Mouse (Mus musculus) lung, embryonic 15.5 days (tissue): ENCODE results near the gene Igf1. TPM values are rescaled to one million over a fixed set of nuclear protein-coding genes. Genes with fewer than 3 reads are reported as not detected.

Experiments used
- ATAC-seq: fragments of 200-750 bp; cut with Nextera tagmentation; 2 replicates; pipeline ENCODE4 v1.8.0; 2017; ENCODE audit warnings: moderate number of reproducible peaks, borderline replicate concordance; ENCODE audit not compliant: low FRiP score, low TSS enrichment; ENCODE audit errors: extremely low read depth
- H3K27ac ChIP-seq: fragments of 300-500 bp; sonication (generic); 2 replicates; pipeline ENCODE4 v1.5.1; 2015; ENCODE audit warnings: moderate library complexity, mild to moderate bottlenecking, inconsistent platforms
- H3K27me3 ChIP-seq: fragments of 300-500 bp; sonication (generic); 2 replicates; pipeline ENCODE4 v1.6.1; 2015; ENCODE audit warnings: inconsistent platforms
- H3K36me3 ChIP-seq: fragments of 300-500 bp; sonication (generic); 2 replicates; pipeline ENCODE4 v1.6.1; 2015; ENCODE audit warnings: inconsistent platforms
- H3K4me1 ChIP-seq: fragments of 300-500 bp; sonication (generic); 2 replicates; pipeline ENCODE4 v1.6.1; 2015; ENCODE audit warnings: inconsistent platforms
- H3K4me2 ChIP-seq: fragments of 300-500 bp; sonication (generic); 2 replicates; pipeline ENCODE4 v1.6.1; 2015; ENCODE audit warnings: inconsistent platforms, mild to moderate bottlenecking, moderate library complexity
- H3K4me3 ChIP-seq: fragments of 300-500 bp; sonication (generic); 2 replicates; pipeline ENCODE4 v1.5.1; 2015; ENCODE audit warnings: mild to moderate bottlenecking, inconsistent platforms
- H3K9ac ChIP-seq: fragments of 300-500 bp; sonication (generic); 2 replicates; pipeline ENCODE4 v1.6.1; 2015; ENCODE audit warnings: inconsistent platforms
- H3K9me3 ChIP-seq: fragments of 300-500 bp; sonication (generic); 2 replicates; pipeline ENCODE4 v1.6.1; 2016; ENCODE audit warnings: inconsistent platforms
- WGBS: fragments of 180-500 bp; shearing (Covaris S2); methylation state at CpG from one replicate; pipeline ENCODE4 v1.1.7; 2015; 5-methylcytosine and 5-hydroxymethylcytosine counted together
- polyA plus RNA-seq: library from polyadenylated mRNA; unstranded; fragments of >200 nt; fragmentation: Nextera tagmentation; extraction: Ambion mirVana; gene quantifications from 2 replicates; pipeline ENCODE4 v1.2.1, GENCODE M21; 2015

Gene Igf1
- polyA plus RNA-seq, 1 experiment from 2014 or later, result 77.1 TPM

DNA sequence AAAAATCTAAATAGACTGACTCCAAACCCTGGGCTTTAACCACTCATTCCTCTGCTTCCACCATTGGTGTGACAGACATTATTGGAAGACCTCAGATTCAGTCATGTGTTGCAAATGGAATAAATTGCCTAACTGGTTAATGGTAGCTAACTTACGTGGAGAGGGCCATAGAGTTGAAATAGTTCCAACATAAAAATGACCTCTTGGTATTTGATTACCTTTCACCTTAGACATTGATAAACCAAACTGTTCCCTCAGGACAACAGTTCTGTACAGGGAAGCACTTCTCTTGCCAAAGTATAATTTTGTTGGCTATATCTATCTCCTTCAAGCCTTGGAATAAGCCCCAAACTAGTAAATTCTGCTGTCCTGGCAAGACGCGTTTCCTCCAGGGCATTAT lies 48.1 kb downstream of the Igf1 start:
- no peak overlapping the region for H3K4me2 ChIP-seq
- no peak overlapping the region for H3K27ac ChIP-seq
- WGBS, result 81% methylated on average over 3 of the region's 3 CpGs
- H3K36me3 ChIP-seq, result no peaks in the 10 kb centered on the region
- no peaks in the 10 kb centered on the region for H3K9me3 ChIP-seq
- no peaks in the 10 kb centered on the region for H3K27me3 ChIP-seq
- H3K4me1 ChIP-seq, result peaks cover 11% of the 10 kb centered on the region; the same call in 1 of the 2 replicates
- no peak overlapping the region for H3K9ac ChIP-seq
- no peak overlapping the region for H3K4me3 ChIP-seq
- no peak for ATAC-seq

DNA sequence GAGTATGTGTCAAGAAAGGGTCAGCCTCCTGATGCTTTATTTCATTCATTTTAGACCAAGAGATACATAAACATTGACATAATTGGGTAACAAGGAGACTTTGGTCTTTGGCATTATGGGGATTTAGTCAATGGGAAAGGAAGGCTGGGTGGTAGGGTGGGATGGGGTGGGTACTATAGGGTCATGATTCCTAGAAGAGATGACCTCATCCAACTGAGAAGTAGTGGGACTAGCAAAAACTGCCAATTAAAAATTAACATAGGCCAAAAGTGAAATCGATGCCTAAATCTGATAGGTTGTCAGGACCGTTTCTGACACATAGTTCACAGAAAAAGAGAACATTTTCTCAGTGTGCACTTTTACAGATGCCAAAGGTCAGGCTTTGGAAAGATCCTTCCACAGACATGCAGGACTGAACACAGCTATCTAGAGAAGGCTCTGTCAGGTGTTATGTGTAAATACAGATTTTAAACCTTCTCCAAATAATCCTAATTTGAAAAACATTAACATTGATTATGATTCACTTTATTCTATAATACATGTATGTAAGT lies 48.8 kb downstream of the Igf1 start:
- Histone ChIP-seq H3K9ac (no peak overlapping the region), H3K4me2 (no peak overlapping the region), H3K27ac (no peak overlapping the region), H3K27me3 (no peaks in the 10 kb centered on the region), H3K36me3 (no peaks in the 10 kb centered on the region), H3K4me1 (peaks cover 11% of the 10 kb centered on the region; the same call in 1 of the 2 replicates), H3K4me3 (no peak overlapping the region), H3K9me3 (no peaks in the 10 kb centered on the region)
- WGBS, result 82% methylated on average over 2 of the region's 2 CpGs
- no peak for ATAC-seq

DNA sequence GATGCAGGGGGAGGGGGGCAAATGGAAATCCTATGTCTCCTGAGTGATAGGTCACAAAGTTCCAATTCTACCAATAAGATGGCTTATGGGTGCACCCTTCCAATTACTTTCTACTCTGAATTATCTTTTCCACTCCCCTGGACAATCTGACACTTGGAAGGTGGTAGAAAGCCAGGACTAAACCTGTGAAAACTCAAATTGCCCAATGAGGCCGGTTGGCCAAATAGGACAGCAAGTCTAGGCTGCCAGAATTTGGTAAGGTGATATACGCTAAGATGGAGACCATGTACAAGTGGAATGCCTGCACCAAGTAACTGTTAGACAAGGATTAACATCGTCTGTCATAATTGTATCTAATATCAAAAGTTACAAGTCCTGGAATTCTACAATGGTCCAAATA lies 55.8 kb downstream of the Igf1 start:
- H3K4me1 ChIP-seq, result no peaks in the 10 kb centered on the region
- H3K4me2 ChIP-seq, result no peak overlapping the region
- ATAC-seq, result no peak
- H3K9me3 ChIP-seq, result no peaks in the 10 kb centered on the region
- no peak overlapping the region for H3K27ac ChIP-seq
- WGBS, result 91% methylated on average over 3 of the region's 3 CpGs
- peaks cover 4% of the 10 kb centered on the region; the same call in 1 of the 2 replicates for H3K27me3 ChIP-seq
- no peak overlapping the region for H3K4me3 ChIP-seq
- no peaks in the 10 kb centered on the region for H3K36me3 ChIP-seq
- H3K9ac ChIP-seq, result no peak overlapping the region

DNA sequence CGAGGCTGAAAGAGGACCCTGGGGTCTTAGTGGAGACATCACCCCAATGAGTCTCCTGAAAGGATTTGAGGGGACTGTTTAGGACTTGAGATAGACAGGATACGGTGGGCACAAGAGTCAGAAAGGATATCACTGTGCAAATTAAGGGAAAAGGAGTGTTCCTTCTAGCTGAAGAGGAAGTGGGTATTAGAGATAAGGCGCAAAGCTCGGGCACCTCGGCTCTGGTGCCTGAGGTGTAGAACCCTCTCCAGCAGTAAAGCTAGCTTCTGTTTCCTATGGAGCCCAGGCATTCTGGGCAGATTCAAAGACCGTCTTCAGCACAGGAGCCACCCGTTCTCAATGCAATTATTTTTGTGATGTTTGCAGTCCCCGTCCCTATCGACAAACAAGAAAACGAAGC lies 56.9 kb downstream of the Igf1 start:
- H3K4me3 ChIP-seq, result no peak overlapping the region
- 58% methylated on average over 10 of the region's 10 CpGs for WGBS
- no peak overlapping the region for H3K4me2 ChIP-seq
- H3K9me3 ChIP-seq, result no peaks in the 10 kb centered on the region
- no peak overlapping the region for H3K9ac ChIP-seq
- H3K27ac ChIP-seq, result no peak overlapping the region
- H3K27me3 ChIP-seq, result peaks cover 4% of the 10 kb centered on the region; the same call in 1 of the 2 replicates
- H3K36me3 ChIP-seq, result no peaks in the 10 kb centered on the region
- ATAC-seq, result no peak
- H3K4me1 ChIP-seq, result no peaks in the 10 kb centered on the region

GRCm38 (mm10) chr10:87915782-87916181 lies 57.7 kb downstream of the Igf1 start:
- peaks cover 4% of the 10 kb centered on the region; the same call in 1 of the 2 replicates for H3K27me3 ChIP-seq
- no peaks in the 10 kb centered on the region for H3K36me3 ChIP-seq
- no peak for ATAC-seq
- H3K27ac ChIP-seq, result no peak overlapping the region
- 76% methylated on average over 3 of the region's 3 CpGs for WGBS
- no peak overlapping the region for H3K4me3 ChIP-seq
- no peaks in the 10 kb centered on the region for H3K9me3 ChIP-seq
- no peak overlapping the region for H3K4me2 ChIP-seq
- H3K4me1 ChIP-seq, result no peaks in the 10 kb centered on the region
- H3K9ac ChIP-seq, result no peak overlapping the region

- no peak overlapping the region for H3K4me2 ChIP-seq
- no peak overlapping the region for H3K4me3 ChIP-seq
- H3K4me1 ChIP-seq, result peaks cover 10% of the 10 kb centered on the region
- WGBS, result 72% methylated on average over 3 of the region's 3 CpGs
- H3K36me3 ChIP-seq, result no peaks in the 10 kb centered on the region
- peaks cover 16% of the 10 kb centered on the region for H3K27me3 ChIP-seq
- no peak overlapping the region for H3K27ac ChIP-seq
- no peak for ATAC-seq
- no peak overlapping the region for H3K9ac ChIP-seq
- H3K9me3 ChIP-seq, result no peaks in the 10 kb centered on the region
Observed at GRCm38 (mm10) chr10:87922263-87922662, 64.2 kb downstream of the Igf1 start.

DNA sequence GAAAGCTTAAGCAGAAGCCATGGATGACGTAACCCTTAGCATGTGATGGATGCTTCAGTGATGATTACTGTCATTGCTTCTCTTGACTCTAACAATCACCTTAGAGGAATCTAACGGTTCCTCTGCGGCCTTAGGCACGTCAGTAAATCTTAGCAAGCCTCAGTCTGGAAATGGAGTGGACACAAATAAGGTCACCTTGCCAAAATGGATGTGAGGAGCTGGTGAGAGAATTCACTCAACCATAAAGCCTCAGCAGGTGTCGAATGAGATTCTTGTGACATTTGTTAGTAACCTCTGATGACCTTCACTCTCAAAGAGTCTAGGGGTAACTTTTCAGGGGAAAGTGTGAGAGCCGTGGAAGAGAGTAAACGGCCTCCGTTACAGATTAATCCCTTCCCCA lies 68.5 kb downstream of the Igf1 start:
- peak overlapping the region; percentile 41; the same call in 1 of the 2 replicates for H3K27ac ChIP-seq
- 35% methylated on average over 8 of the region's 8 CpGs for WGBS
- no peak for ATAC-seq

DNA sequence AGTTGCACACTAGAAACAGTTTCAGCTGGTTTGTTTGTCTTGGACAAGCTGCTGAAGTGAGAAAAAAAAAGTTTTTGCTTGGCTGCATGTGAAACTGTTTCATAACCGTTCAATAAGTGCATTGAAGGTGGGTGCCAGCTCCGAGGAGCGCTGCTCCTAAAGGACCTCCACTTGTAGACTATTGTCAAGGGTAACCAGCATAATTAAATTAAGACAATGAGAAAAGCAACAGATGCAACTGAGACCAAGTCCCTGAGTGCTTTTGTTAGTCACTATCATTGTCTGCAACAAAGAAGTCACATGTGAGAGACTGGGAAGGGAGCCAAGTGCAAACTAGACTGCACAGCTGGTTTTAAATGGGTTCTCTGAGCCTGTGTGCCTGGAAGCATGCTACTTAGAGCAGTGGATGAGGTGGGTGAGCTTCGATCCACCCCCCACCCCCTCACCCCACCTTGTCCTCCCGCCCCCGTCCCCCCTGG lies 69.1 kb downstream of the Igf1 start:
- ATAC-seq, result peak; percentile 69
- WGBS, result 22% methylated on average over 6 of the region's 6 CpGs
- H3K9ac ChIP-seq, result no peak overlapping the region
- H3K4me1 ChIP-seq, result peaks cover 14% of the 10 kb centered on the region
- peak overlapping the region; percentile 51 for H3K27ac ChIP-seq
- no peaks in the 10 kb centered on the region for H3K9me3 ChIP-seq
- H3K36me3 ChIP-seq, result 0 out of 2 replicates have a peak, but pooled peaks cover 3% of the 10 kb centered on the region
- peaks cover 24% of the 10 kb centered on the region for H3K27me3 ChIP-seq
- H3K4me2 ChIP-seq, result peak overlapping the region; percentile 9; the same call in 1 of the 2 replicates
- H3K4me3 ChIP-seq, result no peak overlapping the region

More for the DNA sequence above, 68.5 kb downstream of the Igf1 start:
- Histone ChIP-seq H3K9me3 (no peaks in the 10 kb centered on the region), H3K4me1 (peaks cover 14% of the 10 kb centered on the region), H3K9ac (no peak overlapping the region), H3K36me3 (no peaks in the 10 kb centered on the region), H3K4me3 (no peak overlapping the region), H3K4me2 (no peak overlapping the region), H3K27me3 (peaks cover 24% of the 10 kb centered on the region)

GRCm38 (mm10) chr10:87948192-87948591 lies 90.1 kb downstream of the Igf1 start:
- Histone ChIP-seq H3K4me1 (no peaks in the 10 kb centered on the region), H3K9ac (no peak overlapping the region), H3K27me3 (no peaks in the 10 kb centered on the region), H3K4me2 (no peak overlapping the region), H3K36me3 (no peaks in the 10 kb centered on the region), H3K4me3 (no peak overlapping the region), H3K9me3 (no peaks in the 10 kb centered on the region), H3K27ac (no peak overlapping the region)
- no peak for ATAC-seq
- WGBS, result 79% methylated on average over 4 of the region's 4 CpGs

DNA sequence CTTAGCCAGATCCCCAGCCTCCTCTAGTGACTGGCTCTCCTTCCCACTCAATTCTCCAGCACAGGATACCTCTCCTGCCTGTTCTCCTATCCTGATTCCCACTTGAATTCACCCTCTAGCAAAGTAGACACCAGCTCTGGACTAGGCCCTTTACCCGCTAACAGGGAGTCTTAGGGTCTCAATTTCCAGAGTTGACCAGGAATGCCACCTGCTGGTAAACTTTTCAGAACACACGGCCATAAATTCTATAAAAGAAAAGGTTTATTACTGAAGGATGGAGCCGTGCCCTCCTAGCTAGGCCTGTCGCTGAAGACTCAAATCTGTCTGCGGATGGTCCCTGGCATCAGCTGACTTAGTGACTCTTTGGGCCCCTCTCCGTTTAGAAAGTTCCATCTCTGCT lies 113.5 kb downstream of the Igf1 start:
- Histone ChIP-seq H3K4me2 (no peak overlapping the region), H3K4me1 (no peaks in the 10 kb centered on the region), H3K9ac (no peak overlapping the region), H3K9me3 (no peaks in the 10 kb centered on the region), H3K27me3 (no peaks in the 10 kb centered on the region), H3K4me3 (no peak overlapping the region), H3K27ac (no peak overlapping the region), H3K36me3 (no peaks in the 10 kb centered on the region)
- WGBS, result 58% methylated on average over 6 of the region's 6 CpGs
- no peak for ATAC-seq

DNA sequence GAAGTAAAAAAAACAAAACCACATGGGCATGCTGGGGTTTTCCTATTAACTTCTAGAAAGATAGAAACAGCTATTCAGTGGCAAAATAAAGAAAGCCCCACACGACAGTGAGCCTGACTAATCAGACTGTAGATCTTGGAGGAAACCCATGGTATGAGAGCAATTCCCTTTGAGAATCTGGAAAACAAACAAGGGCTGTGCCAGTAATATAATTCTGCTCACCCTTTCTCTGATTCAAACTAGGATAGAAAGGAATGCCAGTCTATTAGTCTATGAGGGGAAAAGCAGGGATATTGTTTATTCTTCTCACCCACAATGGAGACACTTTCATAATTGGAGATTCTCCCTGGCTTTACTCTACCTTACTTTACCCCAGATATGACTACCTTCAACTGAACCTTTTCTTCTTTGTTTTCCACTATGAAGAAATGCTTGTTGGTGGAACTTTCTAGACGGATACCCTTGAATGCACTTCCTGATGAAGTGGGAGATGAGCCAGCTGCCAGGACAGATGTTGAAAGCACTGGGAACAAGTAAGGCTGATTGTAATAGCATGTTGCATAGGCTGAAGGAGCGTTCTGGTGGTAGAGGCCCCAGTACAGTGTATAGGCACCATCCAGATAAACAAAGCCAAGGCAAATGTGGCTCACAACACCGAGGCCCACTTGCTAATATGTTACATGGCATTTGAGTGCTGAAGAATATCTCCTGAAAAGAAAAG lies 116.0 kb downstream of the Igf1 start:
- Histone ChIP-seq H3K9ac (no peak overlapping the region), H3K4me3 (no peak overlapping the region), H3K4me1 (no peaks in the 10 kb centered on the region), H3K9me3 (no peaks in the 10 kb centered on the region), H3K36me3 (no peaks in the 10 kb centered on the region), H3K4me2 (no peak overlapping the region), H3K27ac (no peak overlapping the region), H3K27me3 (no peaks in the 10 kb centered on the region)
- 45% methylated on average over 4 of the region's 4 CpGs for WGBS
- no peak for ATAC-seq

- Histone ChIP-seq H3K36me3 (no peaks in the 10 kb centered on the region), H3K9me3 (no peaks in the 10 kb centered on the region), H3K4me3 (no peak overlapping the region), H3K4me2 (no peak overlapping the region), H3K9ac (no peak overlapping the region), H3K27ac (no peak overlapping the region), H3K27me3 (no peaks in the 10 kb centered on the region), H3K4me1 (no peaks in the 10 kb centered on the region)
- no peak for ATAC-seq
- 82% methylated on average over 5 of the region's 5 CpGs for WGBS
Observed at GRCm38 (mm10) chr10:87985375-87985774, 127.3 kb downstream of the Igf1 start.
